Mouse (Mus musculus) layer of hippocampus, adult 6 months (tissue): Measurements from ENCODE around the gene 7530416G11Rik. TPM values are rescaled to one million over a fixed set of nuclear protein-coding genes. Genes with fewer than 3 reads are reported as not detected.

Source experiments
- long read RNA-seq, 2 experiments: library from polyadenylated mRNA; unstranded; transcript quantifications; one replicate each; pipeline ENCODE4 v2.0.0; 2019 to 2020
- polyA plus RNA-seq: library from polyadenylated mRNA; unstranded; fragments of <200 nt; fragmentation: Nextera tagmentation; gene quantifications from 2 replicates; pipeline ENCODE4 v1.2.3, GENCODE M21; 2021

Gene 7530416G11Rik
- not detected in 2 replicates for polyA plus RNA-seq
- long read RNA-seq, experiment 1: 0 reads
- long read RNA-seq, experiment 2: 0 reads

DNA sequence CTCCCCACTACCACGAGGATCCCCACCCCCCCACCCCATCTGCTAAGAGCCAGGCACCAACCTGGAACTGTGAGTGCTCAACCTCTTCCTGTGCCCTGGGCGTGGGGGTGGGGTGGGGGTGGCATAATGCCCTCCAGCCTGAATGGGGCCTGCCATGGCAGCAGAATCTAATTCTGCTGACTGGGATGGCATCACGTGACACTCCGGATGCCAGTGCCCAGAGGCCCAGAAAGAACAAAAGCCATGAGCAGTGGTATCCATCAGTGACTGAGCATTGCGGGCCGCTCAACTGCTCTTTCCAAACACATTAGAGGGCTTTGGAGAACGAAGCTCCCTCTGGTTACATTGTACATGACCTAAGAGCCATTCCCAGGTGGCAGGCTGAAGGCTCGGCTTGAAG, at the start of gene 7530416G11Rik:
Gene 7530416G11Rik, minus strand, starts transcription at position 101 of the 400 bp plus-strand sequence.

Other genes with a start within 250 kb of the 7530416G11Rik start
- 321 and 350 TPM in 2 replicates for gene Atxn10, start 167.0 kb downstream of the 7530416G11Rik start, polyA plus RNA-seq
- gene Wnt7b, start 79.2 kb upstream of the 7530416G11Rik start, polyA plus RNA-seq: 17.6 and 22.0 TPM in 2 replicates
- 3.6 and 3.7 TPM in 2 replicates for gene Ppara, start 231.8 kb upstream of the 7530416G11Rik start, polyA plus RNA-seq